In genomic region chr1:89763912-89764311, GRCm38 (mm10) we compare ENCODE assay signal across 12 mouse cellular contexts.
A peak's percentile ranks its signal among the peaks of the same experiment; 100 is the strongest.
DNase-seq lines count a peak whose midpoint lies in the region; ATAC-seq and TF ChIP-seq lines count a peak whose summit lies in the region.
"Had no signal": no experiment of that assay in that cellular context is flagged by ENCODE, and none has a peak within 500 bp of the region (broad histone marks: within the 10 kb centered on the region; RNA-seq: fewer than 3 reads in every experiment).

No protein-coding gene starts in this region.

- no peak for TF ChIP-seq CTCF in lung, adult 2 months (IDR thresholded peaks at IDR 0.05; ENCODE audit: insufficient read depth, low read length)

- H3K36me3 ChIP-seq in lung, embryonic 15.5 days: peaks cover 3% of the 10 kb centered on the region; the same call in 1 of the 2 replicates
- H3K36me3 ChIP-seq in embryonic facial prominence, embryonic 12.5 days: 0 out of 2 replicates have a peak, but pooled peaks cover 3% of the 10 kb centered on the region
- peaks cover 8% of the 10 kb centered on the region for H3K36me3 ChIP-seq in limb, embryonic 10.5 days
- peaks cover 3% of the 10 kb centered on the region for H3K36me3 ChIP-seq in neural tube, embryonic 11.5 days (ENCODE audit: control insufficient read depth, insufficient read depth, low read length)

- no peaks in the 10 kb centered on the region for H3K27me3 ChIP-seq in lung, embryonic 15.5 days
- H3K27me3 ChIP-seq in embryonic facial prominence, embryonic 12.5 days: no peaks in the 10 kb centered on the region
- 0 out of 2 replicates have a peak, but pooled peaks cover 3% of the 10 kb centered on the region for H3K27me3 ChIP-seq in limb, embryonic 10.5 days (ENCODE audit: low read depth, poor library complexity, severe bottlenecking)
- H3K27me3 ChIP-seq in neural tube, embryonic 11.5 days (ENCODE audit: control insufficient read depth, insufficient read depth, low read length): no peaks in the 10 kb centered on the region
- H3K27me3 ChIP-seq: neural tube, embryonic 13.5 days had no signal

- H3K9ac ChIP-seq in lung, embryonic 15.5 days: no peak overlapping the region
- no peak overlapping the region for H3K9ac ChIP-seq in embryonic facial prominence, embryonic 12.5 days
- H3K9ac ChIP-seq in neural tube, embryonic 11.5 days (ENCODE audit: low read length): no peak overlapping the region
- H3K9ac ChIP-seq: liver, embryonic 14.5 days; neural tube, embryonic 13.5 days had no signal

- no peak overlapping the region for H3K4me3 ChIP-seq in lung, embryonic 15.5 days
- H3K4me3 ChIP-seq in lung, adult 2 months (replicated peaks; ENCODE audit: extremely low read depth, low read depth, low read length): no peak overlapping the region
- H3K4me3 ChIP-seq in embryonic facial prominence, embryonic 12.5 days: no peak overlapping the region
- no peak overlapping the region for H3K4me3 ChIP-seq in limb, embryonic 10.5 days
- H3K4me3 ChIP-seq in neural tube, embryonic 11.5 days (ENCODE audit: low read depth, low read length): no peak overlapping the region
- H3K4me3 ChIP-seq: neural tube, embryonic 13.5 days had no signal

- H3K9me3 ChIP-seq in lung, embryonic 15.5 days: no peaks in the 10 kb centered on the region
- no peaks in the 10 kb centered on the region for H3K9me3 ChIP-seq in embryonic facial prominence, embryonic 12.5 days
- H3K9me3 ChIP-seq in limb, embryonic 10.5 days (replicated peaks): no peaks in the 10 kb centered on the region
- no peaks in the 10 kb centered on the region for H3K9me3 ChIP-seq in neural tube, embryonic 11.5 days (ENCODE audit: control insufficient read depth, low read length)
- H3K9me3 ChIP-seq: neural tube, embryonic 13.5 days had no signal

- ATAC-seq in lung, embryonic 15.5 days (ENCODE audit: borderline replicate concordance, extremely low read depth, low FRiP score, low TSS enrichment): peak; percentile 74
- peak; percentile 87; the same call in 1 of the 2 replicates for ATAC-seq in embryonic facial prominence, embryonic 12.5 days (ENCODE audit: insufficient number of reproducible peaks, insufficient read depth, low FRiP score, low TSS enrichment)
- 0 out of 2 replicates have a peak, but pooled peaks have one; percentile 27 for ATAC-seq in neural tube, embryonic 11.5 days (ENCODE audit: insufficient read depth, low FRiP score, low TSS enrichment)

- H3K4me2 ChIP-seq in lung, embryonic 15.5 days: no peak overlapping the region
- no peak overlapping the region for H3K4me2 ChIP-seq in embryonic facial prominence, embryonic 12.5 days (replicated peaks)
- no peak overlapping the region for H3K4me2 ChIP-seq in neural tube, embryonic 11.5 days (ENCODE audit: low read depth)
- H3K4me2 ChIP-seq: neural tube, embryonic 13.5 days had no signal

- no peak for TF ChIP-seq POLR2A in lung, adult 2 months (IDR thresholded peaks at IDR 0.05; ENCODE audit: borderline replicate concordance, extremely low read depth, low read depth, low read length)

- no peak overlapping the region for H3K27ac ChIP-seq in lung, embryonic 15.5 days
- no peak overlapping the region for H3K27ac ChIP-seq in embryonic facial prominence, embryonic 12.5 days
- H3K27ac ChIP-seq in limb, embryonic 10.5 days: no peak overlapping the region
- no peak overlapping the region for H3K27ac ChIP-seq in neural tube, embryonic 11.5 days (ENCODE audit: low read depth, low read length)
- H3K27ac ChIP-seq: liver, embryonic 14.5 days; neural tube, embryonic 13.5 days had no signal

- DNase-seq in lung, adult 2 months: no peak
- DNase-seq in limb, embryonic 10.5 days (ENCODE audit: low spot score): peak; percentile 66
- peak; percentile 71 for DNase-seq in neural tube, embryonic 11.5 days (ENCODE audit: low spot score)
- DNase-seq in adrenal gland, postnatal 14 days: no peak
- no peak for DNase-seq in spleen, adult 18-20 months
- no peak for DNase-seq in adrenal gland, postnatal 36 days
- DNase-seq: cerebellum, adult 9-11 months; kidney, postnatal 36 days had no signal

- WGBS in lung, embryonic 15.5 days: 11% methylated on average over 3 of the region's 3 CpGs
- 55% methylated on average over 3 of the region's 3 CpGs for WGBS in lung, adult 2 months
- 23% methylated on average over 3 of the region's 3 CpGs for WGBS in embryonic facial prominence, embryonic 12.5 days
- WGBS in limb, embryonic 10.5 days: 12% methylated on average over 3 of the region's 3 CpGs
- 0% methylated on average over 3 of the region's 3 CpGs for WGBS in neural tube, embryonic 11.5 days

- H3K4me1 ChIP-seq in lung, embryonic 15.5 days: peaks cover 6% of the 10 kb centered on the region
- H3K4me1 ChIP-seq in lung, adult 2 months (ENCODE audit: control insufficient read depth, insufficient read depth, low read length): 0 out of 2 replicates have a peak, but pooled peaks cover 2% of the 10 kb centered on the region
- peaks cover 23% of the 10 kb centered on the region for H3K4me1 ChIP-seq in embryonic facial prominence, embryonic 12.5 days
- H3K4me1 ChIP-seq in limb, embryonic 10.5 days: peaks cover 34% of the 10 kb centered on the region
- H3K4me1 ChIP-seq in neural tube, embryonic 11.5 days (ENCODE audit: control insufficient read depth, insufficient read depth, low read length): peaks cover 20% of the 10 kb centered on the region

Comparison
In these comparisons a context has a peak if more than half of its experiments do, and no peak if none do; other contexts are left out.
1. ATAC-seq: peak in every context shown above with its lines; median percentile 87 in embryonic facial prominence, embryonic 12.5 days; 74 in lung, embryonic 15.5 days; 27 in neural tube, embryonic 11.5 days.
2. DNase-seq: peak in limb, embryonic 10.5 days (single experiment) and neural tube, embryonic 11.5 days (single experiment); none in lung, adult 2 months (single experiment), adrenal gland, postnatal 14 days (single experiment), spleen, adult 18-20 months (0 of 2) and adrenal gland, postnatal 36 days (0 of 2).